Mouse (Mus musculus) forebrain, embryonic 16.5 days (tissue): ENCODE measurements around the gene Ankrd13d. TPM values are rescaled to one million over a fixed set of nuclear protein-coding genes. Genes with fewer than 3 reads are reported as not detected.
A peak's percentile ranks its signal among the peaks of the same experiment; 100 is the strongest.

ENCODE experiments used
- ATAC-seq: fragments of 200-750 bp; cut with Nextera tagmentation; 2 replicates; pipeline ENCODE4 v1.8.0; 2017; ENCODE audit warnings: mild to moderate bottlenecking, moderate library complexity
- H3K27ac ChIP-seq: fragments of 300-500 bp; sonication (generic); 2 replicates; pipeline ENCODE4 v1.5.1; 2014; ENCODE audit warnings: low read length, control low read depth
- H3K27me3 ChIP-seq: fragments of 300-500 bp; sonication (generic); replicated peaks from 2 replicates; pipeline ENCODE4 v1.6.1; 2014; ENCODE audit warnings: low read length; ENCODE audit not compliant: control insufficient read depth, insufficient read depth
- H3K36me3 ChIP-seq: fragments of 300-500 bp; sonication (generic); 2 replicates; pipeline ENCODE4 v1.6.1; 2014; ENCODE audit not compliant: control insufficient read depth, insufficient read depth
- H3K4me1 ChIP-seq: fragments of 300-500 bp; sonication (generic); replicated peaks from 2 replicates; pipeline ENCODE4 v1.6.1; 2014; ENCODE audit warnings: low read length; ENCODE audit not compliant: control insufficient read depth, insufficient read depth
- H3K4me2 ChIP-seq: fragments of 300-500 bp; sonication (generic); 2 replicates; pipeline ENCODE4 v1.6.1; 2014; ENCODE audit warnings: mild to moderate bottlenecking, low read length, control low read depth
- H3K4me3 ChIP-seq: fragments of 300-500 bp; sonication (generic); replicated peaks from 2 replicates; pipeline ENCODE4 v1.5.1; 2014; ENCODE audit warnings: mild to moderate bottlenecking, low read length, control low read depth
- H3K9ac ChIP-seq: fragments of 300-500 bp; sonication (generic); replicated peaks from 2 replicates; pipeline ENCODE4 v1.6.1; 2014; ENCODE audit warnings: low read depth, low read length, control low read depth
- H3K9me3 ChIP-seq: fragments of 300-500 bp; sonication (generic); 2 replicates; pipeline ENCODE4 v1.6.1; 2016; ENCODE audit warnings: low read length; ENCODE audit not compliant: control insufficient read depth
- WGBS: fragments of 180-500 bp; shearing (Covaris S2); extraction: QIAGEN DNeasy Blood & Tissue Kit; methylation state at CpG from one replicate; pipeline ENCODE4 v1.1.7; 2014; 5-methylcytosine and 5-hydroxymethylcytosine counted together
- polyA plus RNA-seq: library from polyadenylated mRNA; unstranded; fragments of >200 nt; fragmentation: Nextera tagmentation; extraction: Ambion mirVana; gene quantifications from 2 replicates; pipeline ENCODE4 v1.2.1, GENCODE M21; 2015

Ankrd13d gene
- polyA plus RNA-seq, 1 experiment from 2014 or later = 38.6 TPM

DNA sequence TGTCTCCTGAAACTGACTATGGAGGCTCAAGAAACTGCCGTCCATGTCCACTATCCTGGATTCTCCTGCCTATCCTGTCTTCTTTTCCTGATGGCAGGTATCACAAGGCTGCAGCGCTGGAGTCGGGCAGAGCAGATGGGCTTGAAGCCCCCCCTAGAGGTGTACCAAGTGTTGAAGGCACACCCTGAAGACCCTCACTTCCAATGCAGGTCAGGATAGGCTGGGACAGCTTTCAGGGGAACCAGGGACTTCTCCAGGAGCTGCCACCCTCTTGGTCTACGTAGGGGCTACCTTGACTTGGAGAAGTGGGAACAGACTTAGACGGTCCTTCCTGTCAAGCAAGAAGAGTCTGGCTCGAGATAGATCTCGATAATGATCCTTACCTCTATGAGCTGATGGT, 50.3 kb downstream of the Ankrd13d start:
- Histone ChIP-seq H3K4me3 (no peak overlapping the region; the same call in 1 of the 2 replicates), H3K9ac (no peak overlapping the region), H3K9me3 (no peaks in the 10 kb centered on the region), H3K27me3 (peaks cover 10% of the 10 kb centered on the region), H3K4me1 (peaks cover 11% of the 10 kb centered on the region), H3K36me3 (no peaks in the 10 kb centered on the region), H3K27ac (no peak overlapping the region), H3K4me2 (peak overlapping the region; percentile 68; the same call in 1 of the 2 replicates)
- no peak for ATAC-seq
- WGBS = 78% methylated on average over 7 of the region's 7 CpGs

DNA sequence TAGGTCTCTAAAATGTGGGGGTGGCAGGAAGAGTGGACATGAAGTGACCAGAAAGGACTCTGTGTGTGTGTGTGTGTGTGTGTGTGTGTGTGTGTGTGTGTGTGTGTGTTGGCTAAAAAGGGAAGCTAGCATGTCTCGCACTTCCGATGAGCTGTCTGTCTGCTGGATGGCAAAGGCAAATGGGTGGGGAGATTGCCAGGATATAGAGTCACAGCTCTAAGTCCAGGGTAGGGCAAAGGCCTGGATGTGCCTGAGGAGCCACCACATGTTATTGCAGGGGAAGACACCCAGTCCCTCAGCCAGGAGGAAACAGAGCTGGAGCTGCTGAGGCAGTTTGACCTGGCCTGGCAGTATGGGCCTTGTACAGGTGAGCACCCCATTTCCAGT, 50.8 kb downstream of the Ankrd13d start:
- no peaks in the 10 kb centered on the region for H3K36me3 ChIP-seq
- H3K9ac ChIP-seq = peak overlapping the region; percentile 74
- WGBS = 21% methylated on average over 2 of the region's 2 CpGs
- no peaks in the 10 kb centered on the region for H3K9me3 ChIP-seq
- peak overlapping the region; percentile 68 for H3K4me2 ChIP-seq
- ATAC-seq = peak; percentile 21; the same call in 1 of the 2 replicates
- H3K4me1 ChIP-seq = peaks cover 11% of the 10 kb centered on the region
- H3K4me3 ChIP-seq = peak overlapping the region; percentile 67
- H3K27me3 ChIP-seq = peaks cover 10% of the 10 kb centered on the region
- H3K27ac ChIP-seq = peak overlapping the region; percentile 57

DNA sequence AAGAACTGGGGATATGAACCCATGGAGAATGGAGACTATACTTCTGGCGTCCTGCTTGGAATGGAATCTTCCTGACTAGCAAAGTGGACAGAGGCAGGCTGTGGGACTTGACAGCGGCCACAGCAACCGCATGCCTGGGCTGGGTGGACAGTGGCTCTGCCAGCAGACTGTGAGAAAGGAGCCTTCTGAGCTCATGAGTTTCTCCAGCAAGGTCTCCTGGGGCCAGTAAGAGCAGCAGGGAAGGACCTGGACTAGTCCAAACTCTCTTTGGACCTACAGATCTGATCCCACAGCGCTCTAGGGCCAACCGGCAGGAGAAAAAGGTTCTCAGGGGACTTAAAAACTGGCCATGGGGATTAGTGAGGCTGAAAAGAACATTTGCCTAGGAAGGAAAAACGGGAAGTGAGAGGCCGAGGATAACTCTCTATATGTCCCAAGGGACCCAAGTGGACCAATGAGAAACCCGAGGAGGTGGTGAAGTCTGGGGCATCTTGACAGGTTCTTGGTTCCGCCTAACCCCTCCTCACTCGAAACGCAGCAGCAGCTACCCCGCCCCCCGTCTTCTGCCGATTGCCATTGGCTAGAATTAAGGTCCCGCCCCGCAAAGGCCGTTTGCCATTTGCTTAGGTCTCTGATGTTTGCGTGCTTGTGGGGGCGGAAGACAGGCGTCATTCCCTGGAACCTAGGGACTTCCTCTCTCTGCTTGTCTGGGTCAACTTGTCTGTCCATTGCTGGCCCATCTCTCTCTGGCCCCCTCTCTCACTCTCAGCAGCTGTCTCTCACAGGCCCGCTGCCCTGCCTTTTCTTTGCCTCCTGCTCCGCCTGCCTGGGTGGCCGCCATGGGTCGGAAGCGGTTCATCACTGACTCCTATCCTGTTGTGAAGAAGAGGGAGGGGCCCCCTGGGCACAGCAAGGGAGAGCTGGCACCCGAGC, 51.4 kb downstream of the Ankrd13d start, which contains the start of gene Pold4:
Gene Pold4, plus strand, starts transcription at position 647 of the 933 bp plus-strand sequence.
- peak within 1 kb of the TSS; percentile 57 for H3K27ac ChIP-seq
- peak; percentile 95 for ATAC-seq
- WGBS = 12% methylated on average over 26 of the region's 26 CpGs
- H3K27me3 ChIP-seq = peaks cover 10% of the 10 kb centered on the region
- peaks cover 11% of the 10 kb centered on the region for H3K4me1 ChIP-seq
- peak within 1 kb of the TSS; percentile 68 for H3K4me2 ChIP-seq
- no peaks in the 10 kb centered on the region for H3K36me3 ChIP-seq
- peak within 1 kb of the TSS; percentile 74 for H3K9ac ChIP-seq
- no peaks in the 10 kb centered on the region for H3K9me3 ChIP-seq
- H3K4me3 ChIP-seq = peak within 1 kb of the TSS; percentile 67

DNA sequence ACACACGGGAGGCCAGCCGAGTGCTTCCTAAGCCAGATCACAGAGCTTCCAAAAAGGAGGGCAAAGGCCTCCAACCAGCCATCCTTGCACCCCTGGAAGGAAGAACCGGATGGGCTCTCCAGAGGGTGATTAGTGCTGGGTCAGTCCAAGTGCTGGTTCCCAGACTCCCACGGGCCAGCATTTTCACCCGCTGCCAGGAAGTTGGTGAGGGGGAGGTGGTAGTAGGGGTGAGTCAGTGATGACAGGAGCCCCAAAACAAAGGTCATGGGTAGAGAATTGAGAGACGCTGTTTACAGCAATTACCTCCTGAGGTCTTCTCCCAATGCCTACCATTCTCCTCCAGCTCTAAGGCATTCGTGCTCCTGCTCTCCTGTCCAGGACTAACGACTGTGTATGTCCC, 52.5 kb downstream of the Ankrd13d start:
- no peak overlapping the region for H3K27ac ChIP-seq
- peaks cover 10% of the 10 kb centered on the region for H3K27me3 ChIP-seq
- H3K4me1 ChIP-seq = peaks cover 11% of the 10 kb centered on the region
- no peak overlapping the region for H3K4me3 ChIP-seq
- no peak overlapping the region for H3K9ac ChIP-seq
- H3K36me3 ChIP-seq = no peaks in the 10 kb centered on the region
- 80% methylated on average over 8 of the region's 8 CpGs for WGBS
- no peaks in the 10 kb centered on the region for H3K9me3 ChIP-seq
- ATAC-seq = no peak
- no peak overlapping the region for H3K4me2 ChIP-seq

DNA sequence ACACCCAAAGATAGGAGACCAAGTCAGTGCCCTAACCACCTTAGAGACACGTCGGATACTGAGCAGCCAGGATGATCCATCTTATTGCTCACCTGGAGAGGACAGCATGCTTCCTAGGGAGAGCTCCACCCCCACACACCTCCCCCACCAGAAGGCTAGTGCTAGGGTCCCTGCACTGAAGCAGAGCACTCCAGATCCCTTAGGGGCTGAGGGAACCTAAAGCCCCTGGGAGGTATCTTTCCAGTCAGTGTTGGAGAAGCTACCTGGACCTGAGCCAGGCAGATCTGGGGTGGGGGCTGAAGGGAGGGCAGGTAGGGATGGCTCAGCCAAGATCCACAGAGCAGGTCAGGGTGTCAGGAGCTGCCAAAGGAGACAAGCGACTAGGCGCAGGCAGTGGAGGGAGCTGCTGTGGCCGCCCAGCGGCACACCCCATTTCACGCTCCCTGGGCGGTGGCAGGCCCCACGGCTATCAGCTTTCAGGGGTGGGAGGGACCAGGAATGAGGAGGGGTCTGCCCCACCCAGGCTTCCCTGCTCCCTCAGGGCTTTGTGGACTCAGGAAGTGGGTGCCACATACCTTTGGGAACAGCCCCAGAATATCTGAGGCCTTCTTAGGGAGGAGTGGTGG, 53.4 kb downstream of the Ankrd13d start:
- no peak overlapping the region for H3K4me3 ChIP-seq
- H3K9me3 ChIP-seq = no peaks in the 10 kb centered on the region
- no peaks in the 10 kb centered on the region for H3K36me3 ChIP-seq
- H3K4me1 ChIP-seq = peaks cover 11% of the 10 kb centered on the region
- H3K4me2 ChIP-seq = no peak overlapping the region
- peaks cover 10% of the 10 kb centered on the region for H3K27me3 ChIP-seq
- no peak for ATAC-seq
- no peak overlapping the region for H3K27ac ChIP-seq
- no peak overlapping the region for H3K9ac ChIP-seq
- 50% methylated on average over 9 of the region's 9 CpGs for WGBS

DNA sequence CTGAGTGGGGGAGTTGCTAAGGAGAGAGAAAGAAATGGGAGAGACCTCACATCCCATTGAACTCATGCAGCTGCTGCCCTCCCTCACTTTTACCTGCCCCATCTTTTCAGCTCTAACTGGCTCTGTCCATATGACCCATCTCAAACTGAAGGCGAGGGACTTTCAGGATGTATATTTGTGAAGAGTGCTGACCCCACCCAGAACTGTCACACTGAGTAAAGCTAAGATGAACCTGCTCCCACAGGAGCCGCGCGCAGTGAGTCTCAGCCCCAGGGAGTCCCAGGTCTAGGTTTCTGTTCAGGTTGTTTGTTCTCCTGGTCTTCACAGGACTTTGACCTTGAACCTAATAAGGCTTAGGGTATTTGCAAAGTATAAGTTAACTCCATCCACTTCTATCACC, 54.0 kb downstream of the Ankrd13d start:
- no peak overlapping the region for H3K4me3 ChIP-seq
- ATAC-seq = no peak
- H3K27me3 ChIP-seq = peaks cover 10% of the 10 kb centered on the region
- H3K4me1 ChIP-seq = peaks cover 11% of the 10 kb centered on the region
- no peaks in the 10 kb centered on the region for H3K9me3 ChIP-seq
- no peak overlapping the region for H3K27ac ChIP-seq
- no peak overlapping the region for H3K4me2 ChIP-seq
- no peaks in the 10 kb centered on the region for H3K36me3 ChIP-seq
- no peak overlapping the region for H3K9ac ChIP-seq
- WGBS = 73% methylated on average over 4 of the region's 4 CpGs

DNA sequence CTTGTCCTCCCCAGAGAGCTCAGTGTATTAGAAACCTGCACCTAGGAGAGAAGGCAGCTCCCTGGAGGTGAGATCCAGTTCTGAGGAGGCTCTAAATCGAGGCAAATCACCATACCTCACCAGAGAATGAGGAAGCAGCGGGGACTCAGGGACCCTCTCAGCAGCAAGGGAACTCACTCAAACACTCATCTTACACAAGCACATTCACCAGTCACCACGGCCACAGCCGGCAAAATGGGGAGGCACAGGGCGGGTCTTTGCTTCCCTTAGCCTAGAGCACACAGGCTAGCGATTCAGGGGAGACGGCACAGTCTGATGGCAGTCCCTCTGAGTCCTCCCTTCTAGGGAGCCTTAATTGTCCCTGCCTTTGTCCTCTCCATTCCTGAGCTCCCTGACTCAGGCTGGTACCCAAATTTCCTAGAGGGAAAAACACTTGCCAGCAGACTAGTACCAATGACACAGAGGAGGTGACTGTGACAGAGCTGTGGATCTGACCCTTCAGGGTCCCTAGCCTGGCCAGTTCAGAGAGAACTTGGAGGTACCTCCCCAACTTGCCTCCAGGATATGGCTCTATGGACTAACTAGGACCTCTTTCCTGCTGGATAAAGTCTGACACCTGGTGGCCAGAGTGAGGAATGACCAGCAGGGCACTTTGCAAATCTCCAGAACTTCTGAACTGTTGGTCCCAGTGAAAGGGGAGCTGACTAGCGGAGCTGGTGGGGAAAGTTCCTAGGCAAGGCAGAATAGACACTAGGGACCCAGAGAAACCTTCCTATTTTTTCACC, 54.9 kb downstream of the Ankrd13d start:
- H3K4me3 ChIP-seq = no peak overlapping the region
- H3K4me1 ChIP-seq = peaks cover 11% of the 10 kb centered on the region
- H3K27ac ChIP-seq = no peak overlapping the region
- no peak overlapping the region for H3K4me2 ChIP-seq
- peaks cover 10% of the 10 kb centered on the region for H3K27me3 ChIP-seq
- no peak overlapping the region; the same call in 1 of the 2 replicates for H3K9ac ChIP-seq
- 18% methylated on average over 8 of the region's 8 CpGs for WGBS
- H3K36me3 ChIP-seq = no peaks in the 10 kb centered on the region
- no peaks in the 10 kb centered on the region for H3K9me3 ChIP-seq
- no peak for ATAC-seq

DNA sequence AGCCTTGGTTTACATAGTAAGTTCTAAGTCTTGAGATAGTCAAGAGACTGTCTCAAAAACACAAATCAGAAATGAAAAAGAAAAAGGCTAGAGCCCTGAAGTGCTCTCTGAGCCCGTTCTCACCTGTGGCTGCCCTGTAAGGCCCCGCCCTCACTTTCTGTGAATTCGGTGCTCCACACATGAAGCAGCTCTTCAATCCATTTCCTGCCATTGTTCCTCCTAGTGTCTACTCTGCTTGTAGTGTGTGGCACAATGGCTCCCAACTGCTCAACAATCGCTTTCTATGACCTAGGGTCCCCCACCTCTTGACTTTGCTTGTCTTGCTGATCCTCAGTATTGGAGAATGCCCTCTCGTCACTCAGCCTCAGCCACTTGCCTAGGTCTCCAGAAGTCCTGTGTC, 55.5 kb downstream of the Ankrd13d start:
- Histone ChIP-seq H3K27ac (no peak overlapping the region), H3K4me3 (no peak overlapping the region), H3K9ac (no peak overlapping the region), H3K27me3 (peaks cover 10% of the 10 kb centered on the region), H3K36me3 (no peaks in the 10 kb centered on the region), H3K9me3 (no peaks in the 10 kb centered on the region), H3K4me1 (peaks cover 9% of the 10 kb centered on the region), H3K4me2 (no peak overlapping the region)
- 66% methylated on average over 5 of the region's 5 CpGs for WGBS
- no peak for ATAC-seq

DNA sequence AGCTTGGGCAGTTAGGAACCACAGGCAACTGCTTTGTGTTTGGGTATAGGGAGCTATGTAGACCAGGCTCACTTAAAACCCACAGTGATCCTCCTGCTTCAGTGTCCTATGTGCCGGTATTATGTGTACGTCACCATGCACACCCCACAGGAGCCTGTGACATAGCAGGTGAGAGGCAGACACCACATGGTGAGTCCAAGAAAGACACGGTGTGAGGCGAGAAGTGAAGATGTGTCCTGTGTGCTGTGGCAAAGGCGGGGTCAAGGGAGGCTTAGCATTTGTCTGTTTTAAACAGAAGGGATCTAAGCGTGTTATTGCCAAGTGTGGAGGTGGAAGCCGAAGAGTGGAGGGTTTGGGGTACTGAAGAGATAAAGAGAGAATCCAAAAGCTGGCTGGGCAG, 56.2 kb downstream of the Ankrd13d start:
- H3K4me3 ChIP-seq = no peak overlapping the region
- no peak overlapping the region for H3K4me2 ChIP-seq
- no peak overlapping the region for H3K9ac ChIP-seq
- H3K36me3 ChIP-seq = no peaks in the 10 kb centered on the region
- ATAC-seq = no peak
- peaks cover 10% of the 10 kb centered on the region for H3K27me3 ChIP-seq
- H3K4me1 ChIP-seq = peaks cover 5% of the 10 kb centered on the region
- H3K9me3 ChIP-seq = no peaks in the 10 kb centered on the region
- H3K27ac ChIP-seq = no peak overlapping the region
- 90% methylated on average over 7 of the region's 7 CpGs for WGBS
